Mouse (Mus musculus): Measurements from ENCODE around the gene Grn. TPM values are rescaled to one million over a fixed set of nuclear protein-coding genes. Genes with fewer than 3 reads are reported as not detected.
"Not testable (repeated sequence)": the region's sequence is repeated elsewhere in the genome, so short reads cannot be mapped to it uniquely, and the experiment has no call there.

The Grn gene
- polyA plus RNA-seq, 1 experiment: 174 TPM

DNA sequence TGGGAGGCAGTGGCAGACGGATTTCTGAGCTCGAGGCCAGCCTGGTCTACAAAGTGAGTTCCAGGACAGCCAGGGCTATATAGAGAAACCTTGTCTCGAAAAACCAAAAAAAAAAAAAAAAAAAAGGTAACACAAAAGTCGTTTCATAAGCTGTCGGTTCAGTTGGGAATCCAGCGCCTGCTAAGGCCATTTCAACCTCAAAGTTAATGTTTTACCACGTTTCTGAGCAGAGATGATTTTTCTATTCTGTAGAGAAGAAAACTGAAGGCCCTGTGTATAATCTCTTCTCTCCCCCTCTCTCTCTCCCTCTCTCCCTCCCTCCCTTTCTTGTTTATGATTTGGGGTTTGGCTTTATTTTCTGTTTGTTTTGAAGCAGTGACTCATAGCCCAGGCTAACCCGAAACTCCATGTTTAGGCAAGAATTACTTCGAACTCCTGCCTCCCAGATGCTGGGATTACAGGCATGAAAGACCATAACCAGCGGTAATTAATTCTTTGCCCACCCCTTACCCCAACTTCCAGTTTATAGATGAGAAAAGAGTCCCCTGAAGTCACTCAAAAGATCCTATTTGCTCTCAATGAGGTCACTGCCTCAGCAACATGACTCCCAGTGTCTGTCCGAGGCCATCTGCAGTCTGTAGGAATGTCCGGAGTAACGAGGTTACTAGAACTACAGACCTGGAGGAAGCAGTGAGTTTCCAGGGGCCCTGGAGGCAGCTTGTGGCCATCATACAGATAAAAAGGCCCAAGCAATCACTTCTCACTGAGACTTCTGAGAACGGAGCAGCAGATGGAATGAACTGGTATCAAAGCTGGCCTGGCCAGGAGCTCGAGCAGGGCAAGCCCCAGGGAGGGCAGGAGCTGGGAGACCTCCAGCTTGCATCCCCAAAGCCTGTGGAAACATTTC, 21.0 kb upstream of the Grn start:
- H3ac ChIP-seq (ENCODE audit: control insufficient read depth, insufficient read length): no peak overlapping the region
- TF ChIP-seq MYOG (IDR thresholded peaks at IDR 0.05; ENCODE audit: control insufficient read depth in 1 of 3, insufficient read depth in 1 of 3, insufficient read length in 2 of 3, low read depth in 2 of 3): no peak
- no peak for TF ChIP-seq POLR2AphosphoS2 (IDR thresholded peaks at IDR 0.05; ENCODE audit: insufficient read length, low read depth)
- no peak for TF ChIP-seq REST (IDR thresholded peaks at IDR 0.05; ENCODE audit: insufficient read depth, insufficient read length)
- TF ChIP-seq E2F4 (IDR thresholded peaks at IDR 0.05; ENCODE audit: insufficient read depth): no peak
- no peak for TF ChIP-seq TCF3 (IDR thresholded peaks at IDR 0.05; ENCODE audit: insufficient read length, low read depth)
- no peak for TF ChIP-seq SRF (IDR thresholded peaks at IDR 0.05; ENCODE audit: control insufficient read depth, insufficient read length, low read depth)
- no peak for TF ChIP-seq CEBPB (IDR thresholded peaks at IDR 0.05; ENCODE audit: insufficient read depth, poor library complexity, severe bottlenecking)
- no peak for TF ChIP-seq USF1 (IDR thresholded peaks at IDR 0.05; ENCODE audit: low read depth)
- TF ChIP-seq POLR2A (IDR thresholded peaks at IDR 0.05; ENCODE audit: insufficient read length, low read depth): no peak
- TF ChIP-seq MAX (IDR thresholded peaks at IDR 0.05; ENCODE audit: low read depth): no peak
- TF ChIP-seq MYOD1 (IDR thresholded peaks at IDR 0.05; ENCODE audit: control insufficient read depth in 1 of 3, insufficient read length in 2 of 3, low read depth in 2 of 3): no peak
- no peak for TF ChIP-seq TCF12 (IDR thresholded peaks at IDR 0.05; ENCODE audit: insufficient read depth, poor library complexity, severe bottlenecking)
- H3K4me2 ChIP-seq (ENCODE audit: low read depth): peak overlapping the region; percentile 84
- no peaks in the 10 kb centered on the region for H3K36me3 ChIP-seq (ENCODE audit: control insufficient read depth, insufficient read depth)
- peak overlapping the region; percentile 83 for H3K4me3 ChIP-seq
- peaks cover 21% of the 10 kb centered on the region for H3K79me2 ChIP-seq (ENCODE audit: control insufficient read depth, insufficient read depth)
- H3K27me3 ChIP-seq (ENCODE audit: control insufficient read depth, insufficient read depth, insufficient read length): no peaks in the 10 kb centered on the region

DNA sequence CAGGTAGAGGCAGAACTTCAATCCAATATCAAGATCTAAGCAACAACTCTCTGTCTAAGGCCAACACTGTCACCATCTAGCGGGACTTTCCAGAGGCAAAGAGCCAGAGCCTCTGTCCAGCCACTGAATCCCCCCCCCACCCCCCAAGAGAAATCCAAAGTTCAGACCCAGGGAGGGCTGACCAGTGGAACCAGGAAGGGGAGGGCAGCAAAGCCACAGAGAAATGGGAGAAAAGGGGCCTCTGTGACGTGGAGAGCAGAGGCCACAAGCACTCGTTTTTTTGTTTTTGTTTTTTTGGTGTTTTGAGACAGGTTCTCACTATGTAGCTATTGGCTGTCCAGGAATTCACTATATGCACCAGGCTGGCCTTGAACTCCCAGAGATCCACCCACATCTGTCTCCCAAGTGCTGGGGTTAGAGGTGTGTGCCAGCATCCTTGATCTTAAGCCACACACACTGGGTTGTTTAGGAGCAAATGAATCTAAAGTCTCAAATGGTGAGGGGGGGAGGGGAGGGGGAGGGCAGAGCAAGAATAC, 20.3 kb upstream of the Grn start:
- H3K79me2 ChIP-seq (ENCODE audit: control insufficient read depth, insufficient read depth): peaks cover 21% of the 10 kb centered on the region
- no peaks in the 10 kb centered on the region for H3K36me3 ChIP-seq (ENCODE audit: control insufficient read depth, insufficient read depth)
- TF ChIP-seq USF1 (IDR thresholded peaks at IDR 0.05; ENCODE audit: low read depth) (no peak), TCF3 (IDR thresholded peaks at IDR 0.05; ENCODE audit: insufficient read length, low read depth) (no peak)
- H3ac ChIP-seq (ENCODE audit: control insufficient read depth, insufficient read length): no peak overlapping the region
- no peaks in the 10 kb centered on the region for H3K27me3 ChIP-seq (ENCODE audit: control insufficient read depth, insufficient read depth, insufficient read length)
- H3K4me3 ChIP-seq: no peak overlapping the region
- H3K4me2 ChIP-seq (ENCODE audit: low read depth): no peak overlapping the region

DNA sequence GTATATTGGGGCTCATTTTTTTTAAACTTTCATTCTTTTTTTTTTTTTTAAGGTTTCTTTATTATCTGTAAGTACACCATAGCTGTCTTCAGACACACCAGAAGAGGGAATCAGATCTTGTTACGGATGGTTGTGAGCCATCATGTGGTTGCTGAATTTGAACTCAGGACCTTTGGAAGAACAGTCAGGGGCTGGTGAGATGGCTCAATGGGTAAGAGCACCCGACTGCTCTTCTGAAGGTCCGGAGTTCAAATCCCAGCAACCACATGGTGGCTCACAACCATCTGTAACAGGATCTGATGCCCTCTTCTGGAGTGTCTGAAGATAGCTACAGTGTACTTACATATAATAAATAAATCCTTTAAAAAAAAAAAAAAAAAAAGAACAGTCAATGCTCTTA, 19.8 kb upstream of the Grn start:
- not testable (repeated sequence) for H3K36me3 ChIP-seq (ENCODE audit: control insufficient read depth, insufficient read depth); H3K4me2 ChIP-seq (ENCODE audit: low read depth); H3K4me3 ChIP-seq; H3K27me3 ChIP-seq (ENCODE audit: control insufficient read depth, insufficient read depth, insufficient read length); H3ac ChIP-seq (ENCODE audit: control insufficient read depth, insufficient read length)
- peaks cover 18% of the 10 kb centered on the region for H3K79me2 ChIP-seq (ENCODE audit: control insufficient read depth, insufficient read depth)

DNA sequence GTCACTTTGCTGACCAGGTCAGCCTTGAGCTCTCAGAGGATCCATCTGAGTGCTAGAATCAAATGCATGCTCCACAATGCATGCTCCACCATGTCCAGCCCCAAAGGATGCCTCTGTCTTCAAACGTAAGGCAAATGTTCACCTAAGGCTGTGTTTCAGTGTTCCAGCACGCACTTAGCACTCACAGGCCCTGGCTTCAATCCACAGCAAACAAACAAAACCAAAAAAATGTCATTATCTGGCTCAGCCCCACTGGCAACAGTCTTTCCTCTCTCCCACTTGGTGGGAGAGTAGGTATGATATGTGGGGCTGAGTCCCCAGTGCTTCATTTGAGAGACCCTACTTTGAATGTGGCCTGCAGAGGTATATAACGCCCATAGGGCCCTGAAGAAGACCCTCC, 19.1 kb upstream of the Grn start:
- Histone ChIP-seq H3K4me3 (no peak overlapping the region), H3K36me3 (ENCODE audit: control insufficient read depth, insufficient read depth) (no peaks in the 10 kb centered on the region), H3K27me3 (ENCODE audit: control insufficient read depth, insufficient read depth, insufficient read length) (no peaks in the 10 kb centered on the region), H3K79me2 (ENCODE audit: control insufficient read depth, insufficient read depth) (peaks cover 11% of the 10 kb centered on the region), H3ac (ENCODE audit: control insufficient read depth, insufficient read length) (no peak overlapping the region), H3K4me2 (ENCODE audit: low read depth) (peak overlapping the region; percentile 61)
- TF ChIP-seq MAX (IDR thresholded peaks at IDR 0.05; ENCODE audit: low read depth) (no peak), TCF3 (IDR thresholded peaks at IDR 0.05; ENCODE audit: insufficient read length, low read depth) (no peak), E2F4 (IDR thresholded peaks at IDR 0.05; ENCODE audit: insufficient read depth) (no peak), POLR2AphosphoS2 (IDR thresholded peaks at IDR 0.05; ENCODE audit: insufficient read length, low read depth) (no peak), MYOG (IDR thresholded peaks at IDR 0.05; ENCODE audit: control insufficient read depth in 1 of 3, insufficient read depth in 1 of 3, insufficient read length in 2 of 3, low read depth in 2 of 3) (no peak), SRF (IDR thresholded peaks at IDR 0.05; ENCODE audit: control insufficient read depth, insufficient read length, low read depth) (no peak), CEBPB (IDR thresholded peaks at IDR 0.05; ENCODE audit: insufficient read depth, poor library complexity, severe bottlenecking) (no peak), REST (IDR thresholded peaks at IDR 0.05; ENCODE audit: insufficient read depth, insufficient read length) (no peak), POLR2A (IDR thresholded peaks at IDR 0.05; ENCODE audit: insufficient read length, low read depth) (no peak), USF1 (IDR thresholded peaks at IDR 0.05; ENCODE audit: low read depth) (no peak), MYOD1 (IDR thresholded peaks at IDR 0.05; ENCODE audit: control insufficient read depth in 1 of 3, insufficient read length in 2 of 3, low read depth in 2 of 3) (no peak), TCF12 (IDR thresholded peaks at IDR 0.05; ENCODE audit: insufficient read depth, poor library complexity, severe bottlenecking) (no peak)

DNA sequence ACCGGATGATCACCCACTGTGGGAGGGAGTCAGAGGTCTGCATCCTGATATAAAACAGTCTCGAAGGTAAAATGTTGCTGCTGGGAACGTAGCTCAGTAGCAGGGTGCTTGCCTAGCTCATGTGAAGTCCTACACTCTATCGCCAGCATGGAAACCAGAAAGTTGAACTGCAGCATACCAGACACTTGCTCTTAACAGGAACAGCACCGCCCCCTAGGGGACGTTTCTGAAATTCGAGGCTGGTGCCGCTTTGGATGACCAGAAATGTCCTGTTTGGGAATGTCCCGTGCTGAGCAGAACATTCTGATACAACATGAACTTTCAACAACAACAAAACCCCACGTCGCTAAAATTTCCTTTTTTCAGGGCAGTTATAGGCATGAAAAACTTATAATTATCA, 18.4 kb upstream of the Grn start:
- Histone ChIP-seq H3K4me2 (ENCODE audit: low read depth) (peak overlapping the region; percentile 61), H3K27me3 (ENCODE audit: control insufficient read depth, insufficient read depth, insufficient read length) (no peaks in the 10 kb centered on the region), H3ac (ENCODE audit: control insufficient read depth, insufficient read length) (no peak overlapping the region), H3K36me3 (ENCODE audit: control insufficient read depth, insufficient read depth) (no peaks in the 10 kb centered on the region), H3K4me3 (no peak overlapping the region), H3K79me2 (ENCODE audit: control insufficient read depth, insufficient read depth) (peaks cover 5% of the 10 kb centered on the region)
- TF ChIP-seq POLR2A (IDR thresholded peaks at IDR 0.05; ENCODE audit: insufficient read length, low read depth): peak; percentile 49
- TF ChIP-seq TCF3 (IDR thresholded peaks at IDR 0.05; ENCODE audit: insufficient read length, low read depth): no peak
